Mouse (Mus musculus): ENCODE data around the gene Uaca.
A peak's percentile ranks its signal among the peaks of the same experiment; 100 is the strongest.

Gene Uaca

DNA sequence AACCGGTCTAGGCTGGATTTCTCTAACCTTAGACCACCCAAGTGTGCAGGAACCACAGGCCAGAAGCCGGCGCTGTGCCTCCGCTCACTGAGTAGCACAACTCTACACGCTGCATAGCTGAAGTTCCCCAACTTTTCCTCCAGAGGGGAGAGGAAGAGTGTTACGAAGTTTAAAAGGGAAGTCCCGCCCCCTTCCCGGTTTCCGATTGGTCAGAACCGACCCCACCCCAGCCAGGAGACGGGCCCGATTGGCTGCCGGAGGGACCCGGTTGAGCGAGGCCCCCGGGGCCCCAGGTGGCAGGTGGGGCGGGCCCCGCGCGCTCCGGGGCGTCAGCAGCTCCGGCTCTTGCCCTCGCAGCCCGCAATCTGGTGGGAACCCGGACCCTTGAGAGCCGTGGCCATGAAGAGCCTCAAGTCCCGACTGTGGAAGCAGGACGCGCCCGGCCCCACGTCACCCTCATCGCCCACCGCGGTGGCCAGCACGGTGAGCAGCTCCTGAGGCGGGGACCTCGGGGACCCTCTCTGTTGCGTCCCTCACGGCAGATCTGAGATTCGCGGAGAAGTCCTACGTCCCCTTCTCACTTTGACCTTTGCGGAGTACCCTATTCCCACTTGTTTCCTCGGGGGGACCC, at the start of gene Uaca:
TSS of gene Uaca (plus strand) at position 333 of the 631 bp plus-strand sequence.
- DNase-seq, result peak; percentile 38

DNA sequence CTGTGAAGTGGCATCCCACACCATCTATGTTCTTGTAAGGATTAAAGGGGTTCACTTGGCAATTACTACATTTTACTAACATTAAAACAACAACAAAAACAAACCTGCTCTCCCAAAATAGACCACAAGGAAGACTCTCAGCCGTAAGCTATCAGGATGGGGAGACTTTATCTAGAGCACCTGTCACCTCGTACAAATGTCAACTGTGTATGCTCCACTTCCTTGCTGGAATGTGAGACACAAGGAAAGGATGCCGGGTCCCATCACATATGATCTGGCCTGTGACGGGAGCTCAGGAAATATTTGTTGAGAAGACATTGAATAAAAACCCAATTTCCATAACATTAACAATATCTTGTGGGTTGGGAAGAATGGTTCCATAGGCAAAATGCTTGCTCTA, 49.4 kb upstream of the Uaca start:
- DNase-seq, result no peak

DNA sequence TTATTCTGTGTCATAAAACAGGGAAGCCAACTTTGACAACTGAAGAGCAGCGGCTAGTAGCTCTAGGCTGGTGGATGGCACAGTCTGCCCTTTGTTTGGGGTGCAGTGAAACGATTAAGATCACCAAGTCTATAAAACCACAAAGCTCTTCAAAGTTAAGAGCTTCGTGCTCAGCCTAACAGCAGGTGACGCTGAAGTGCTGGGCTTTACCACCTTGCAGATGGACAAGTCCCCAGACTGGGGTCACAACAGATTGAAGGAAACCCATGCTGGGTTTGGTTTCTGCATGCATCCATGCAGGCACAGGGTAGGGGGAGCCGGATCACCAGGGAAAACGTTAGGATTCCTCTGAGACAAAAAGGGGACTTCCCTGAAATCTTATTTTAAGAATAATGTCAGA, 47.8 kb upstream of the Uaca start:
- no peak for DNase-seq

DNA sequence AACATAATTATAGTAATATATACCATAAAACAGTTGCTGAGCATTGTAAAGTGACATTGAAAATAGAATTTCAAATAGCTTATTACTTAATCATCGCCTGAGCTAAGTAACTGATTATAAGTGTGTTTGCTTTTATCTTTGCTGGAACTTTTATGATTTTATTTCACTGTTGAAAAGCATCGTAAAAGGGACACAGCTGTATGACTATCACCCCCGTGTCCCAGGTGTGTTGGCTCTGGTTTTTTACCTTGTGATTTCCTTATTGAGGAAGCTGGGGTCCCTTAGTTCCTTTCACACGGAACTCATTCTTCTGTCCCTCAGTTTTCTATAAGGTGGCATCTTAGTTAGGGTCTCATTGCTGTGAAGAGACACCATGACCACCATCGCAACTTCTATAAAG, 46.7 kb upstream of the Uaca start:
- DNase-seq, result no peak

DNA sequence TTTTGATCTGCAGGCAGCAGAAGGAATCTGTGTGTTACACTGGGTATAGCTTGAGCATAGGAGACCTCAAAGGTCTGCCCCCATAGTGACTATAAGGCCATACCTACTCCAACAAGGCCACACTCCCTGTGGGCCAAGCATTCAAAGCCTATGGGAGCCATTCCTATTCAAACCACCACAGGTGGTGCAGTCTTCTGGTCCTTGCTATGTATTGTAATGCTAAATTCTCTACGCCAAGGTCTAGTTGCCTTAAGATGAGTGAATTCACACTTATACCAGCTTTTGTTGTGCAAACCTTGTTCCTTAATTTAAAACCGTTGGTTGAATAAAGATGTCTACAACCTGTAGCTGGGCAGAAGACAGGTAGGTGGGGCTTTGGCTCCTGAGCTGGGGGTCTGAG, 46.2 kb upstream of the Uaca start:
- DNase-seq, result no peak

DNA sequence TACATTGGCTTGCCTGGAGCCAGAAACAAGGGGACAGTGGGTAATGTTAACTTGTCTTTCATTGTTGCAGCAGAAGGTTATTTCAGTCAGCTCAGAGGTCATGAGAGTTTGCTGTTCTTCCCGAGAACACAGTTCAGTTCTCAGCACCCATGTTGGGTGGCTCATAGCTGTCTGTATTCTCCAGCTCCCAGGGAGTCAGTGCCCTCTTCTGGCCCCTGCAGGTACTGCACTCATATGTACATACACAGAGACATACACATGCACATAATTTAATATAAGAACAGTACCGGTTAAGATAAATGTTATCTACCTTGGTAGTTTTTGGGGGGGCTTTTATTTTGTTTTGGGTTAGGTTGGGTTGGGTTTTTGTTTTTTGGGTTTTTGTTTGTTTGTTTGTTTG, 45.2 kb upstream of the Uaca start:
- DNase-seq, result no peak

DNA sequence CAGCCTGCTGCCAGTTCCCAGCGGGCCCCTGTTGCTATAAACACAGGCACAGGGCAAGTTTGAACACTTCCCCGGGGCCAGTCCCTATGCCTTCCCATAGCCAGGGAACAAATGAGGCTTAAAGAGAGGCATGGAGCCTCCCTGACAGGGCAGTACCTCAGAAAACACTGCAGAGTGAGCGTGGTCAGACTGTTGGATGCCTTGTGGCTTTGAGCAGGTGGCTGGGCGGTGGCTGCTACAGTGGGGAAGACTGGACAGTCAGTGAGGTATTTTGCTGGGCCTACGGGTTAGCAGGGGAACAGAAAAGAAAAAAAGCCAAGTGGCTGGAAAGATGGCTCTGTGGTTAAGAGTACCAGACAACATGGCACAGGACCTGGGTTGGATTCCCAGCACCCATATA, 43.2 kb upstream of the Uaca start:
- DNase-seq, result no peak

DNA sequence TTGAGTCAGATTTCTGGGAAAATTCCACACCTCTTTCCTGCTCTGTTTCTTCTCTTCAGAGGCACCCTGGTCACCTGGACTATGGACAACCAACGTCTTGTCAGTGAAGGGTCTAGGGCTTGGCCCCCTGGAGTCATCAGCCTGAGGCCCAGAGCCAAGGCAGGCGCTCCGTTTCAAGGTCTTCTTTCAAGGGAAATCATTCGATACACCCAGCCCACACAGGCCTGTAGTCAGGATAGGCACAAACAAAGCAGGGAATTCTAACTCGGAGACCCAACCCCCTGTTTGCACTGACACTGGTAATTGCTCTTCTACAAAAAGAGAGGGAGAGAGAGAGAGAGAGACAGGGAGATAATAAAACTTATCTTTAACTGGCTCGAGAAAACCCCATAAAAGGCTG, 42.4 kb upstream of the Uaca start:
- no peak for DNase-seq

DNA sequence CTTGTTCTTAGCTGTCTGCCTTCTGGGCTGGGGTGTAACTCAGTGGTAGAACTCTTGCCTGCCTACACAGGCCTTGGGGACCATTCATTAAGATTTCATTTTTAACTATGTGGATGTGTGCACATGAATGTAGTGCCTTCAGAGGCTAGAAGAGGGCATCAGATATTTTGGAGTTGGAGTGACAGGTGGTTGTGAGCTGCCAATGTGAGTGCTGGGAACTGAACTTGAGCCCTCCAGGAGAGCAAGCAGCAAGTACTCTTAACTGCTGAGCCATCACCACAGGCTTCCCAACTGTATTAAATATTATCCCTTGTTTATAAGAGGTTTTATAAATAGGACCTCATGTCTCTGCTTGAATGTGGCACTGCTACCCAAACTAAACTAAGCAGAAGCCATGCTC, 41.7 kb upstream of the Uaca start:
- DNase-seq, result no peak

DNA sequence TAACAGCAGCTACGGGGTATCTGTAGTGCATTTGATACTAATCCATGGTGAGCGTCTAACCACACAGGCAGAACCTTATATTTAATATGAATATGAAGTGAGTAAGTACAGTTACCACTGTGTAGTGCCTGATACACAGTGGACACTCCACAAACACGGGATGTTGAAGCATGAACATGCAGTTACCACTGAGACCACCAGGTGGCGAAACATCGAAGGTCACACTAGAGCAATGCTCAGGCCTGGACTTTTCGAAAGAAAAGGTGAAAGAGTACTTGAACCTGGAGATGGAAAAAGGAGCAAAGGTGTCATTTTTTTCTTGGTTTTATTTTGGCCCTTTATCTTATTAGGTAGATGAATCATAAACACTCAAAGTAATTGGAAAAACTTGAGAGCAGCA, 38.1 kb upstream of the Uaca start:
- DNase-seq, result peak; percentile 34

DNA sequence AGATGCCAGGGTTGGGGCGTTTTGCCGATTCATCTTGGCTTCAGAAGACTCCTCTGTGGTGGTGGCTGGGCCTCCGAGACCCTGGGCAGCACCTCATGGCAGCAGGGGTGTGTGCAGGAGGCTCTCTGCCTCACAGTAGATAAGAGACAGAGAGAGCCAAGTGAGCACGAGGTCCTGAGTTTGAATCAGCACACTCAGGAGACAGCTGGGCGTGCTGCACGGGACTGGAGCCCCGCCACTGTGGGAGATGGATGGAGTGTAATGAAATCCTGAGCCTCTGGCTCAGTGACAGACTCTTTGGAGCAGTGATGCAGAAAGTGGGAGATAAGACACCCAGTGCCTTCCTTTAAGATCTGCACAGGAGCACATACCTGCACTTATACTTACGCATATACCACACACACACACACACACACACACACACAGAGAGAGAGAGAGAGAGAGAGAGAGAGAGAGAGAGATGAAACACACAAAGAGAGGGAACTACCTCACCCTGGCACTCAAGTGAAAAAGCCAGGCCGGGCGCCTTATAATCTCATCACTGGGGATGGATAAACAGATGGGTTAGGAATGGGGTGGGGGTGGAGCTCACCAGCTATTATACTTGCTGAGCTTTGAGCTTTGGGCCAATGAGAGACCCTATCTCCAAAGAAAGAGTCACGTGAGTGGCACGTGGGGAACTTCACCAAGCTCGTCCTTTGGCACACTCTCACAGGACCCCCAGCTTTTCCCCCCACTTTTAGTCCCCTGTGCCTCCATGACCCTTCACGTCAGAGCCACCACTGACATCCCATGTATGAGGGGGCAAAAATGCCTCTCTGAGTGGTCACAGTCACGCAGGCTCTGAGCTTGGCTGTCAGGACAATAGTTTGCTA, 37.2 kb upstream of the Uaca start:
- DNase-seq, result no peak

DNA sequence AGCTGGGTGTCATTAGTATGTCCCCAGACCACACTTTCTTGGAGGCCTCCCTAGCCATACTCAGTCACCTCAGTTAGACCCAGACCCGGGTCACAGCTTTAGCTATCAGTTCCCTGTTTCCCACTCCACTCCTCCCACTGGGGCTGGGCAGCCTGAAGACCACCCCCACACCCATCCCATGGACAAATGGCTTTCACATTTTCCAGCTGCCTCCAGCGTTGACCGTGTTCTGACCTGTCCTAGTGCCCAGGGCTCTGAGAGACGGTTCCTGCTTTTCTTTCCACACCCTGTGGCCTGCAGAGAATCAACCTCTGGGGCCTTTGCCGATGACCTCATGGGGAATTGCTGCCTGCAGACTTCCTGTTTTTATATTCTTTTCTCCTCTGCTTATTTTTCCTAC, 36.5 kb upstream of the Uaca start:
- no peak for DNase-seq

DNA sequence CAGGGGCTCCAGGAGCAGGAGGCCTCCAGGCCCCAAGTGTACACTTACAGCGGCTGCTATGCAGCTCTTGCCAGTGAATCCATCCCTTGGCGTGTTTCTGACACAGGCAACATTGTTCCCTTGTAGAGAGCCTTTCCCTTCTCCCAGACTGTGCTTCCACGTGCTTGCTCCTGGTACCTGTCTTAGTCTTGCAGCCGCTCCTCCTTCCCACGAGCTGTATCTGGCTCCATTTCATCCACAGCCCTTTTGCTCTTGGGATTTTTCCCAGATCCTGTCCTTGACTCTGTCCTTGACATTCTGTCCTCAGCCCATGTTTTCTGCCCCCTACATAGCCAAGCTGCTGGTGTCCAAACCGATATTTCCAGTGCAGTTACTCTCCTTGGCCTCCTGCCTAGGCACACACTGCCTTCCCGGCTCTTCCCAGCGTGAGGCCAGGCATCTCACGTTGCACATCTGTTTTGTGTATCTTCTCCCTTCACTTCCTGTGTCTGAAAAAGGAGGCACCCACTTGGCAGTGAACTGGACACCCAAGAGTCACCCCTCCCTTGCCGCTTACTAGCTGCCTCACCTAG, 34.8 kb upstream of the Uaca start:
- DNase-seq, result no peak

DNA sequence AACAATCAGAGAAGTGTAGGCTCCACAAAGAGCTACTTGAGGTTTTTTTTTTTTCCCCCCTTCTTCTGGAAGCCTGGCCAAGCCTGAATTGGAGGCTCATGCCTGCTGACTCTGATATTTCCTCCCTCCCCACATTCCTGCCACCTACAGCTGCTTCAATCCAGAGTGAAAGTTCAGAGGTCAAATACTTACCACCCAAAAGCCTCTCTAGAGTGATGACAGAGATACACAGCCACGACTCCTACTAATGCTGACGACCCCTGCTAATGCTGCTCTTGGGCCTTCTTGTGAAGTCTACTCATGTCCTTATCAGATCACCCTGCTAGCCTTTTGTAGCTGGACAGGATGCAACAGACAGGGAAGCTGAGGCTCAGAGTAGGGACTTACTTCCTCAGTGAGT, 29.2 kb upstream of the Uaca start:
- no peak for DNase-seq

DNA sequence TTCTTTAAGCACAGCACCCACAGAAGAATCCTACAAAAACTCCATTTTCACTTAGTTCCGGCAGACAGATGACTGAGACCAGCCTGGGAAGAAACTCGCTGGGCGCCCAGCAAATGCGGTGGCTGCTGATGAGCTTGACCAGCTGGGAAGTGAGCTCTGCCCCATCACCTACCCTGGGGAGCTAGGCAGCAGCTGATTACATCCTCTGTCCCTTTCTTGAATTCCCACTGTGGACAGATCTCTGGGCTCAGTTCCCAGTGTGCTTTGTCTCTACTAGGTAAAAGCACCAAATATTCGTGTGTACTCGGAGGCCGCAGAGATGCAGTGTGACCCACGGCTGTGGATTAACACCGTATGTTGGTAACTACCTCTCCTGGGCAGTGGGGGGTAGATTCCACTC, 25.9 kb upstream of the Uaca start:
- DNase-seq, result no peak

DNA sequence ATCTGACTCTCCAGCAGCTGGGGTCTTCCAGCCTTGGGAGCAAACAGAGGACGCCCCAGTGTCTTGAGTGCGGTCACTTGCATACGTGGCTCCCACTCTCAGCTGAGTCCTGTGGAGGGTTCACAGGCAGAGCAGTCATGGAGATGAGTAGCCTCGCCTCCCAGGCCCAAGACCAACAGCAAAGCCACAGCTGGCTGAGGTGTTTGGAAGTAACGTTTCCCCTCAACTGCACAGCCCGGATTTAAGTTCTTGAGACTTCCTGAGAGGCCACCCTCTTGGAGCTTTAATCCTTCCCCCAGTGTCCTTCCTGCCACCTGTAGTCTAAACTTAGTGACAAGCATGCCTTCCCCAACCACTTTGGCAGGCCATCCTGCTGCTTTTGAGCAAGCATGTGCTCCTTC, 24.6 kb upstream of the Uaca start:
- DNase-seq, result no peak

DNA sequence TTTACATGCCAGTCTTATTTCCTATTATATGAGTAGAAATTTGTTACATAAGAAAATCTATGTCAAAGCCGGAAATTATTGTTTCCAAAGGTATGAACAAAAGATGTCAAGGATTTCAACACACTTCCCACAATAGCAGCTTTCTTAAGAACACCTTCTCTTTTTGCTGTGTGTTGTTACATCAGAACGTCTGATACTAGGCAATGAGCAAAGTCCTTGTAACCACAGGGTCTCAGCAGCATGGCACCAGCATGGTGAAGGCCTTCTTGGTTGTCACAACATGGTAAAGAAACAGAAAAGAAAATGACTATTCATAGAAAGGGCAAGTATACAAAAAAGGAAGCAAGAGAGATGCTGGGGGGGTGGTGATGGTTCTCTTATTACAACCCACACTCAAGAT, 20.6 kb upstream of the Uaca start:
- no peak for DNase-seq

DNA sequence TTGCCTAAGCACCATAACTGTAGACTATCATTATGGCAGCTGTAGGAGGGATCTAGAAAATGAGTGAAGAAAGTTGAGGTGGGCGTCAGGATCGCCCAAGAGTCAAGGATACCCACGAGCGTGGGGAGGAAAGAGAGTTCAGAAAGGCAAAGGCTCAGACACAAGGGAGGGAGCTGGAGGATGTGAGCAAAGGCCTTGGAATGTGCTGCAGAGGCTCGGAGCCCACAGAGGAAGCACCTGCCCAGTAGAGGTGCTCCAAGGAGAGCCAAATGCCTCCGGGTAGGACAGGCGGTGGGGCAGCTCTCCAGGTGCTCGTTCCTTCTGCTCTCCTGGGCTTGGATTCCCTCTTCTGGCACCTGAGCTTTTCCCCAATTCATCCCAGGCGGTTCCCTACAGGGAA, 17.4 kb upstream of the Uaca start:
- no peak for DNase-seq

DNA sequence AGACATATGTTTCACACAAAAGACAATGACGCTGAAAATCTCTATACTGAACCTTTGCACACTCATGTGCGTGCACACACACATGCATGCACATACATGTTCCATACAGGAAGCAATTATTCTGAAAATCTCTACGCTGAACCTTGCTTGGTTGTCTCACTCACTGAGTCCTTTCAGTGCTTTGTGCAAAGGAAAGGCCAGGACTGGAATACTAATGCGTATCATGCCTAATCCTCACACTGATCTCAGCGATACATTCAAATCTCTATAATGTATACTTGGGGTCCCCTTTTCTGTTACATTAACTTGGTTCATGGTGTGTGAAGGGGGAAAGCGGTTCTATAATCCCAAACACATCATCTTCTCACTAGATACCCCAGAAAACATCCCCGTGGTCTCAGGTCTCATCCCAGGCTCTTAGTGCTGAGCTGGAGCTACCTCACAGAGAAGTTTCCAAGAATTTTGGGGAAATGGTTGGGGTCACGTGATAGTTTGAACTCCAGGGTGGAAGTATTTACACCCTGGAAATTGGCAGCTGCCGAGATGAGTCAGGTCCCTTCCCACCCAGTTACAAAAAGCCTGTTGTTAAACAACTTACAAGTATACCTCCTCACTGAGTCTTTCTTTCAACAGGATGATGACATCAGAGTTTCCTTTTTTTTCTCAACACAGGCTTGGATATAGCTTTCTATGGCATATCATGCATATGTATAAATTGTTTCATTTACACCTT, 12.1 kb upstream of the Uaca start:
- DNase-seq, result no peak

DNA sequence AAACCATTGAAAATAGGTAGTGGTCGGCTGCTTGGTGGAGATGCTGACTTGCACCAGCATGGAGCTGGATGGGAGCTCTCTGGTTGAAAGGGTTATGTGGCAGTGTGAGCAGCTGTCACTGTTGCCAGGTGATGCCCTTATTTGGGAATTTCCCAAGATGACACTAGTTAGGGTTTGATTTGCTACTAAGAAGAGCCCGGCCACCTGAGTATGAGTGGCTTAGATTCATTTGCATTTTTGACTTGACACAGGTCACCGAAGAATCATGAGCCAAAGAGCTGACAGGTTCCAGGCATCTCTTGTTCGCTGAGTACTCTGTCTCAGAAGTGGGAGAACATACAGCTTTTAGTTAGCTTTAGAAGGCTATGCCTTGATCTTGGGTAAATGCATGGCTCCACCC, 9.3 kb upstream of the Uaca start:
- no peak for DNase-seq

DNA sequence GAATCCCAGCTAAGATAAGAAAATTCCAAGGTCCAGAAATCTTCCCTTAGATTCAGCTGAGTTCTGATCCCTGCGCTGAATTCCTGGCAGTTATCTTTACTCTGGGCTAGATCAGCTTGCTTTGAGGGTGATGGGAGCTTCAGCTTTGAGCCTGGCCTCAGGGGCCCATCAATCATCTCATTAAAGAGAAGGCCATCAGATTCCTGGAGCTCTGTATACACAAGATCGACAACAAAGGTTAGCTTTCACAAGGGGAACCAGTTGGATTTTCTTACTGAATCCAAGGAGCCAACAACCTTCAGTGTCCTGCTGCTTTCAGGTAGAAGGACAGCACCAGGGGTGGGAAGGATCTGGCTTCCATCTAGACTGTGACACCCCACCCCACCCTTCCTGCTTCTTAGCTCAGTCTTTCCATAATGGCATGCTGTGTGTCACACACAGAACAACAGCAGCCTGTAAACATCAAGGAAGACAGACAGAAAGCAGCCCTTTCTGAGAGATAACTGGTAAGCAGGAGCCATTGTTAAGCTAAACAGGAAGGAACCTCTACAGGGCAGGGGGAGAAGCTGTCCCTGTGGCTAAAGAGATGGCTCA, 6.7 kb upstream of the Uaca start:
- no peak for DNase-seq

DNA sequence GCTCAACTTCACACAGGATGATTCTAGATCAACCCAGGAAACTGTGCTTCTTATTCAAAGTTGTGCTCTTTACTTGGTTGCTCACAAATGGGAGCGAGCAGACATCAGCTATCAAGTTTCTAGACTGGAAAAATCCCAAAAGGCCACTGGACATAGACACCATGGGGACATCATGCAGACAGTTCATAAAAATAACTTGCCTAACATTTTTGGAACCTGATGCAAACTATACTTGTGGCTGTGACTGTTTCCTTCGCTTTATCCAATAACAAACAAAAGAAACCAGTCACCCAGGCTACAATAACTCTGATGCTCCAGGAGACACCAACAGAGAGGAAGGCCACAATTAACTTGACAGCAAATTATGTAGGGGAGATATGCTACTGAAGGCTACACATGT, 4.1 kb upstream of the Uaca start:
- DNase-seq, result no peak

DNA sequence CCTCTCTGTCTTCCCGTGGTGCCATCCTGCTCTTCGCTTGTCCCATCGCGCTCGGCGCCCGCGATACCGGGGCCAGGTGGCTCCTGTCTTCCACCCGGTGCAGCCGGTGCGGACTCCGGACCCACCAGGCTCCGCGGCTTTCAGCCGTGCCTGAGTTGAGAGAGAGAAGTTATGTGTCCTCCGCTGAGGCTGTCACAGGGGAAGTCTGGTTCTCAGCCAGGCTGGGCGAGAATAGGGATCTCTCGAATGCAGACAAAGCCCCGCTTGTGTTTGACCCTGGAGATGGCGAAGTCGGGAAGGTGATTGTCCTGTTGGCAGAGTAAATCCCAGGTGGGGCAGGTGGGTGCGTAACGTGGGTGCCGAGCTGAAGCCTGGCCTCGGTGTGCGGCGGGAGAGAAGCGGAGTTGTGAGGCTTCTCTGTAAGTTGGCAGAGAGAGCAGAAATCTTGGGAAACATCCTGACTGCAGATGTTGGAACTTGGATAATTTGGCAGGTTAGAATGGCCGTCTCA, 554 bp downstream of the Uaca start:
- DNase-seq, result no peak

All from cerebellum, adult 11 months (tissue).